Mouse (Mus musculus) lung, postnatal 0 days (tissue): ENCODE measurements at regions not wholly inside any gene's neighbourhood (a gene's known extent, or its start where the extent isn't known, plus 50 kb on each side); places are given as distances from the start of the nearest gene placed in this dataset.

ENCODE experiments used
- ATAC-seq: fragments of 200-750 bp; cut with Nextera tagmentation; 2 replicates; pipeline ENCODE4 v1.8.0; 2017; ENCODE audit warnings: moderate library complexity
- DNase-seq: peaks from one replicate; pipeline ENCODE4 v3.0.0-alpha.2; 2016; ENCODE audit warnings: low spot score
- H3K27ac ChIP-seq: fragments of 300-500 bp; sonication (generic); 2 replicates; pipeline ENCODE4 v1.5.1; 2014; ENCODE audit warnings: antibody characterized with exemption, mild to moderate bottlenecking, low read length, mixed read lengths
- H3K27me3 ChIP-seq: fragments of 300-500 bp; sonication (generic); replicated peaks from 2 replicates; pipeline ENCODE4 v1.6.1; 2014; ENCODE audit warnings: low read length, mixed read lengths; ENCODE audit not compliant: insufficient read depth
- H3K36me3 ChIP-seq: fragments of 300-500 bp; sonication (generic); 2 replicates; pipeline ENCODE4 v1.6.1; 2014; ENCODE audit warnings: low read length, mixed read lengths; ENCODE audit not compliant: insufficient read depth
- H3K4me1 ChIP-seq: fragments of 300-500 bp; sonication (generic); 2 replicates; pipeline ENCODE4 v1.6.1; 2014; ENCODE audit warnings: antibody characterized with exemption, low read depth, low read length, mixed read lengths; ENCODE audit not compliant: insufficient read depth
- H3K4me2 ChIP-seq: fragments of 300-500 bp; sonication (generic); replicated peaks from 2 replicates; pipeline ENCODE4 v1.6.1; 2014; ENCODE audit warnings: low read depth, mild to moderate bottlenecking, low read length, moderate library complexity, mixed read lengths
- H3K4me3 ChIP-seq: fragments of 300-500 bp; sonication (generic); 2 replicates; pipeline ENCODE4 v1.5.1; 2014; ENCODE audit warnings: low read depth, low read length
- H3K9ac ChIP-seq: fragments of 300-500 bp; sonication (generic); replicated peaks from 2 replicates; pipeline ENCODE4 v1.6.1; 2014; ENCODE audit warnings: low read depth, mild to moderate bottlenecking
- H3K9me3 ChIP-seq: fragments of 300-500 bp; sonication (generic); 2 replicates; pipeline ENCODE4 v1.6.1; 2016; ENCODE audit warnings: low read length, mixed read lengths
- CTCF ChIP-seq: IDR thresholded peaks from 2 replicates; pipeline ENCODE4 v1.5.1; 2016; ENCODE audit warnings: antibody characterized with exemption, mild to moderate bottlenecking
- EP300 ChIP-seq: IDR thresholded peaks from 2 replicates; pipeline ENCODE4 v1.6.1; 2016; ENCODE audit warnings: antibody characterized with exemption, mild to moderate bottlenecking, control low read depth
- WGBS: fragments of 180-500 bp; shearing (Covaris S2); extraction: QIAGEN DNeasy Blood & Tissue Kit; methylation state at CpG from one replicate; pipeline ENCODE4 v1.1.7; 2014; 5-methylcytosine and 5-hydroxymethylcytosine counted together

- Histone ChIP-seq H3K36me3 (no peaks in the 10 kb centered on the region), H3K4me3 (no peak overlapping the region), H3K4me1 (no peaks in the 10 kb centered on the region), H3K9me3 (no peaks in the 10 kb centered on the region), H3K4me2 (no peak overlapping the region), H3K27me3 (no peaks in the 10 kb centered on the region), H3K27ac (no peak overlapping the region), H3K9ac (no peak overlapping the region)
- ATAC-seq (no peak), DNase-seq (no peak)
- no peak for TF ChIP-seq EP300
- TF ChIP-seq CTCF = no peak
- 73% methylated on average over 2 of the region's 2 CpGs for WGBS
Observed at GRCm38 (mm10) chr3:99795835-99796234, 89.4 kb upstream of the Spag17 start.

GRCm38 (mm10) chr3:99797791-99798190, 87.4 kb upstream of the Spag17 start:
- no peak overlapping the region for H3K4me3 ChIP-seq
- ATAC-seq = no peak
- H3K9me3 ChIP-seq = no peaks in the 10 kb centered on the region
- H3K4me1 ChIP-seq = no peaks in the 10 kb centered on the region
- no peaks in the 10 kb centered on the region for H3K27me3 ChIP-seq
- 26% methylated on average over 2 of the region's 2 CpGs for WGBS
- H3K9ac ChIP-seq = no peak overlapping the region
- TF ChIP-seq CTCF = no peak
- no peak for TF ChIP-seq EP300
- DNase-seq = no peak
- no peak overlapping the region for H3K27ac ChIP-seq
- H3K4me2 ChIP-seq = no peak overlapping the region
- H3K36me3 ChIP-seq = no peaks in the 10 kb centered on the region

- H3K4me3 ChIP-seq = no peak overlapping the region
- H3K27ac ChIP-seq = no peak overlapping the region
- TF ChIP-seq EP300 (no peak), CTCF (no peak)
- H3K9ac ChIP-seq = no peak overlapping the region
- H3K27me3 ChIP-seq = no peaks in the 10 kb centered on the region
- DNase-seq = no peak
- H3K4me1 ChIP-seq = no peaks in the 10 kb centered on the region
- no peak overlapping the region for H3K4me2 ChIP-seq
- no peaks in the 10 kb centered on the region for H3K9me3 ChIP-seq
- no peak for ATAC-seq
- no peaks in the 10 kb centered on the region for H3K36me3 ChIP-seq
- 74% methylated on average over 4 of the region's 4 CpGs for WGBS
Observed at GRCm38 (mm10) chr3:99810532-99810931, 74.7 kb upstream of the Spag17 start.

- H3K27ac ChIP-seq = no peak overlapping the region
- ATAC-seq (no peak), DNase-seq (no peak)
- H3K4me3 ChIP-seq = no peak overlapping the region
- no peaks in the 10 kb centered on the region for H3K36me3 ChIP-seq
- H3K4me1 ChIP-seq = no peaks in the 10 kb centered on the region
- no peaks in the 10 kb centered on the region for H3K9me3 ChIP-seq
- TF ChIP-seq EP300 (no peak), CTCF (no peak)
- H3K4me2 ChIP-seq = no peak overlapping the region
- 90% methylated on average over 3 of the region's 3 CpGs for WGBS
- H3K27me3 ChIP-seq = no peaks in the 10 kb centered on the region
- no peak overlapping the region for H3K9ac ChIP-seq
Observed at GRCm38 (mm10) chr3:99811276-99811675, 73.9 kb upstream of the Spag17 start.

GRCm38 (mm10) chr3:99812836-99813235, 72.4 kb upstream of the Spag17 start:
- H3K4me3 ChIP-seq = no peak overlapping the region
- no peaks in the 10 kb centered on the region for H3K9me3 ChIP-seq
- DNase-seq = no peak
- ATAC-seq = no peak
- no peak overlapping the region for H3K4me2 ChIP-seq
- no peaks in the 10 kb centered on the region for H3K27me3 ChIP-seq
- no peaks in the 10 kb centered on the region for H3K36me3 ChIP-seq
- WGBS = 39% methylated on average over 4 of the region's 4 CpGs
- TF ChIP-seq CTCF = no peak
- TF ChIP-seq EP300 = no peak
- H3K4me1 ChIP-seq = no peaks in the 10 kb centered on the region
- no peak overlapping the region for H3K27ac ChIP-seq
- no peak overlapping the region for H3K9ac ChIP-seq

GRCm38 (mm10) chr3:99815115-99815514, 70.1 kb upstream of the Spag17 start:
- DNase-seq (no peak), ATAC-seq (no peak)
- no peaks in the 10 kb centered on the region for H3K27me3 ChIP-seq
- H3K4me2 ChIP-seq = no peak overlapping the region
- H3K9me3 ChIP-seq = no peaks in the 10 kb centered on the region
- H3K36me3 ChIP-seq = no peaks in the 10 kb centered on the region
- H3K4me3 ChIP-seq = no peak overlapping the region
- H3K9ac ChIP-seq = no peak overlapping the region
- WGBS = 14% methylated on average over 3 of the region's 3 CpGs
- TF ChIP-seq CTCF (no peak), EP300 (no peak)
- no peak overlapping the region for H3K27ac ChIP-seq
- no peaks in the 10 kb centered on the region for H3K4me1 ChIP-seq

GRCm38 (mm10) chr3:99817965-99818364, 67.2 kb upstream of the Spag17 start:
- WGBS = 23% methylated on average over 8 of the region's 8 CpGs
- DNase-seq = no peak
- no peak for ATAC-seq
- no peak overlapping the region for H3K27ac ChIP-seq
- TF ChIP-seq CTCF = no peak
- no peak for TF ChIP-seq EP300
- no peak overlapping the region for H3K4me2 ChIP-seq
- no peaks in the 10 kb centered on the region for H3K9me3 ChIP-seq
- H3K4me3 ChIP-seq = no peak overlapping the region
- H3K4me1 ChIP-seq = no peaks in the 10 kb centered on the region
- no peaks in the 10 kb centered on the region for H3K27me3 ChIP-seq
- no peak overlapping the region for H3K9ac ChIP-seq
- H3K36me3 ChIP-seq = no peaks in the 10 kb centered on the region
